Mouse (Mus musculus): ENCODE measurements around the gene Vstm4.
A peak's percentile ranks its signal among the peaks of the same experiment; 100 is the strongest.

Gene Vstm4

DNA sequence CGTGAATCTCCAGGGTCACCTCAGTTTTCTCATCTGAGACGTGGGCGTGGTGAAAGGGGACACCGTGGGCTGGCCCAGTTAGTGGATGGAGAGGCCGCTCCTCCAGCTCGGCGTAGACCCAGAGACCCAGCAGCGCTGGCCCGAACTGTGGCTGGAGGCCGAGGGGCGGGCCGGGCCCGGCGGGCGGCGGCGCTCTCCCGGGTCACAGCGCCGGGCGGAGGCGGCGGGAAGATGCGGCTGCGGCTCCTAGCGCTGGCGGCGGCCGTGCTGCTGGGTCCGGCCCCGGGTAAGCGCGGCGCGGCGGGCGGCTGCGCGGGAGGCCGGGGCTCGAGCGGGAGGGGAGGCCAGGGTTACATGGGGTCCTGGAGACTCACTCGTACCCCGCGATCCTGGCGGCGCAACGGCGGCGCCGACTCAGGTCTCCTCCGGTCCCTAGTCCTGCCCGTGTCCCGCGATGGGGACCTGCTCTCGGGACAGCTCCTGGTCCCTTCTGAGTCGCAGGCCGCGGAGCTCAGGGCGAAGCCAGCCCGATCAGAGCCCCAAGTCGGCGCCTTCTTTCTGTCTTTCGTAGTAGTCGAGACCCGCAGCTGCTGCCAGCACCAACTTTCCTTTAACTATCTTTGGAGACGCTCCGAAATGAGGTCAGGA is at the start of gene Vstm4:
TSS of gene Vstm4 (plus strand) at position 76 of the 648 bp plus-strand sequence.
- DNase-seq: peak; percentile 87

- DNase-seq: no peak
These were observed 46.4 kb upstream of the Vstm4 start for GRCm38 (mm10) chr14:32810111-32810510.

DNA sequence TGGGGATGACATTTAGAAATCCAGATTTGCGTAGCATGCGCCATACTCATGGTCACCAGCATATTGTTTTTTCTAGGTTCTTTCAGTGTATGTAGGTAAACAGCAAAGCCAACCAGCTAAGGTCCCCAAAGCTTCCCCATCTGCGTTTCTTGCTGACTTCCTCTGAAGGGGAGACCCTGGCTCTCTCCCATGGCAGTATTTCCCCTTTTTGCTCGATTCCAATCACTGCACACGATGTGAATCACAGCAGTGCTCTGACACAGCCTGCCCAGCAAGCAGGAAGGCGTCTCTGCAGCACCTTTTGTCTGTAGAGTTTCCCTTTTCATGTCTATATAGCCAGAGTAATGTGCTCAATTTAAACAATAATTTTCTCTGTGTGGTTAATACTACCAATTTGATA is 44.1 kb upstream of the Vstm4 start:
- no peak for DNase-seq

- no peak for DNase-seq
These were observed 41.6 kb upstream of the Vstm4 start for GRCm38 (mm10) chr14:32814961-32815360.

DNA sequence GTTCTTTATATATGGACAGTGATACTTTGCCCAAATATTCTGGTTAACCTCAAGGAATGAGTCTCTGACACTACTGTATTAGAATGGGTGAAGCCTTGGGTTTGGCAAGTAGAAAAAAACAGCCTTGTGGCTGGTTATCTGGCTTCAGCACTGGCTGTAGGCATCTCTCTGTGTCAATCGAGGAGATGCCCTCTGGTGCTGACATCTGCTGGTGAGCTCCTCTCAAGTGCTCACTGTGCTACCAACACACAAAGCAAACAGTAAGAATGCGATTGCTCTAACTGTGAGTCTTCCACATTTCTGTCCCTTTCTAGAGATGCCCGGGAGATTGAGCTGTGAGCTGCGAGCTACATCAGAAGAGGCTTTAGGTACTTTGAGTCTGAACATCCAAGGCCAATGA is 40.0 kb upstream of the Vstm4 start:
- DNase-seq: no peak

DNA sequence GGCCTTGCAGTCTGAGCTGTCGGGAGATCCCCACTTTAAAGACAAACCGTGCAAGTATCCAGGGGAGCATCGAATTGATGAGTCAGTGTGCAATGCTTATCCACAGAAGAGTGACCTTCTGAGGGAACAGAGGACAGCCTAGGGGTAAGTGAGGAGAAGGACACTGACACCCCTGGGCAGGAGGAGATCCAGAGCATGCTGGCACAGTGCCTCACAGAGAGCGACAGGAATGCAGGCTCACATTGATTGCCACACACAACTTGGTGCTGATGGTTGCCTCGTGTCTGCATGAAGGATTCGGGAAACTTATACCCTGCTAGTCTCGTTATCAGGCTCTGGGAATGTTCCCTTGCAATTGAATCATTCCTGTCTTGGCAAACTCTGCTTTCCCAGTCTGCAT is 39.3 kb upstream of the Vstm4 start:
- DNase-seq: peak; percentile 64

DNA sequence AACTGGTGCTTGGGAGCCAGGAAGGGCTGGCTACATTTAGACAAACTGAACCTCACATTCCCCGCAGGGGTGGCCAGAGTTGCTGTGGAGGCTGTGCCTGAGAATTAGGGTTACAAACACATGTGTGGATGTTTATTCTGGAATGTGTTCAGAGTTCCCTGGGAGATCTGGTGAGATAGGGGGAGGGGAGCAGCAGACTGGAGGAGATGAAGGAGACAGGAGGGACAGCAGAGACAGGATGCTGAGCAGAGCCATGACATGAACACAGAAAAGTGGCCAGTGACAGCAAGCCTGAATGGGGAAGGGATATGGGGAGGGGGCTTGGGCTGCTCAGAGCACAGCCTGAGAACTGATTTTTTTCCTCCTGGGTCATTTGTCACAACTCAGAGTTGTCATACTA is 37.3 kb upstream of the Vstm4 start:
- no peak for DNase-seq

GRCm38 (mm10) chr14:32822812-32823211 is 33.7 kb upstream of the Vstm4 start:
- DNase-seq: no peak

- no peak for DNase-seq
These were observed 32.7 kb upstream of the Vstm4 start for GRCm38 (mm10) chr14:32823861-32824260.

- no peak for DNase-seq
These were observed 32.0 kb upstream of the Vstm4 start for GRCm38 (mm10) chr14:32824267-32825150.

DNA sequence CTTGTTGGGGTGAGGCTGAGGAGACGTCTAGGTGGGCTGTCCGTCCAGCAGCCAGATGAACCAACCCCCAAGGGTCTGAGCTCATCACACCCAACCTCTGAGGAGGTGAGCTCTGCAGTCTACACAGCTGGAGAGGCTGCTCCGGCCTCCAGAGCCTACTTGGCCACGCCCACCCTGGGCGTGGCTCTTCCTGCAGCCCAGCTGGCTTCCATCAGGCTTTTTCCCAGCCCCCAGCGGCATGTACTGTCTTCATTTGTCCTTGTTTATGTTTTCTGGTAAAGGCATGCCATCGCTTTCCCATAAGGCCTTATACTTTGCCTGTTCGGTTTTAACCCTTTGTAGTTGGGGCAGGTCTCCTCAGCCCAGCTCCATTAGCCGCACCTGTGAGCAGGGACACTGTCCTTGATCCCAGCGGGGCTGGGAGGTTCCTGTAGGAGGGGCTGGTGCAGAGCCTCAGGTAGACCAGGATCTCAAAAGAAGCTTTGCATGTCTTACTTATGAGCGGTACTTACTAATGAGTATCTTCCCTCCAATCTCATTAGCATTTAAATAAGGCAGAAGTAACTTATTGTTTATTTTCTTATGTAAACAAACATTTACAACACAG is 31.0 kb upstream of the Vstm4 start:
- peak; percentile 88 for DNase-seq

DNA sequence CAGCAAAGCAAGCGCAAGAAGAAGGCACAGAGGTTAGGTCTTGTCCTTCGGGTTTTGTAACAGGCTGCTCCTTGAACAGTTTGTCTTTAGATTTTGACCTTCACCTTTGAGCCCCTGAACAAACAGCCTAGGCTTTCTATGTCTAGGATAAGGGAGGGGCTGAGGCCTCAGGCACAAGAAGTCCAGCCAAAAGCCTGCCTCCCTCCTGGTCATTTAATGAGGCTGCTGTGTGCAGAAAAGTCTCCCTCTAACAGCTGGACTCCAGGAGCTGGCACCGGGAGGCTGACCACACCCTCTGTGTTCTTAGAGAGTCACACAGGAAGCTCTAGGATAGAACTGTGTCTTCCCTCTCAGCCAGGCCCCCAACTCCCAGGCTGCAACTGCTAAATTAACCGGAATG is 29.4 kb upstream of the Vstm4 start:
- peak; percentile 83 for DNase-seq

DNA sequence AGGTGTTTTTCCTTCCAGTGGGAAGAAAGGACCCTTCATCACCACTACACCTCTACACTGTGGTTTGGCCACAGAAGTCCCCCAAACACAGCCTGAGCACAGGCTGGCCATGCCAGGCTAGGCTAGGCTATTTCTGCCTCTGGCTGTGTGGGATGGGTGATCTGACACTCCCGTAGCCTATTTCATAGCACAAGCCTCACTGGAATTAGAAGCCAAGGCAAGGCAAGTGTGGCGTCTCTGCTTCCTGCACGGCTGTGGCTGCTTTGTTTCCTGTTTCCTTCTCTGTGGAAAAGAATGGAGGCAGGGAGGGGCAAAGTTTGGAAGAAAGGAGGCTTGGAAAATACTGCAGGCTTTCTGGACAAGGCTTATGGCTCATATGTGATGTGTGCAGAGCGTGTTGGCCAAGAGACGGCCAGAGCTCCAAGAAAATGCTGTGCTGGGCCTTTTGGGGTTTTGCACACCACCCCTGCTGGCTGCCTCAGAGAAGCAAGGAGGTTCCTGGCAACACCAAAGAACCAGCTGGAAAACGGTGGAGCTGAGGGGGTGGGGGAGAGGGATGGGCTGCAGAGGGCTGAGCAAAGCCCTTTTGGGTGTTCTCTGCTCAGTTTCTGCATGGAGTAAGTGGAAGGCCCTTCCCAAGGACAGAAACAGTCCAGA is 28.4 kb upstream of the Vstm4 start:
- DNase-seq: peak; percentile 75

GRCm38 (mm10) chr14:32833847-32834246 is 22.7 kb upstream of the Vstm4 start, which contains the start of gene Fam170b:
Fam170b (plus strand) TSS chr14:32833962.
- DNase-seq: no peak

- no peak for DNase-seq
These were observed 21.4 kb upstream of the Vstm4 start for GRCm38 (mm10) chr14:32835181-32835580.

DNA sequence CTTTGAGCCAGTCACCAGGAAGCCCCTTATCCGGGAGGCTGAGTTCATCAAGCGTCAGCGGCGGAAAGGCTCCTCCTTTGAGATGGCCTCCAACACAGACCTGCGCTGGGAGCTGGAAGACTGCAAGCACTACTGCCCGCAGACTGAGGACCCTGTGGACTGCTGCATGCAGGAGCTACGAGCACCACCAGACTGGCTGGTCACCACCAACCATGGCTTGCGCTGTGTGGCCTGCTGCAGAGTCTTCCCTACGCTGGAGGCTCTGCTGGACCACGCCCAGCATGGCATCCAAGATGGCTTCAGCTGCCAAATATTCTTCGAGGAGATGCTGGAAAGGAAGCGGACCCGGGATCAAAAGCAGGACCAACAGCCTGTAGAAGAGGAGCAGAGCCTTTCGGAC is 21.0 kb upstream of the Vstm4 start:
- DNase-seq: peak; percentile 50

- DNase-seq: no peak
These were observed 20.4 kb upstream of the Vstm4 start for GRCm38 (mm10) chr14:32836191-32836590.

DNA sequence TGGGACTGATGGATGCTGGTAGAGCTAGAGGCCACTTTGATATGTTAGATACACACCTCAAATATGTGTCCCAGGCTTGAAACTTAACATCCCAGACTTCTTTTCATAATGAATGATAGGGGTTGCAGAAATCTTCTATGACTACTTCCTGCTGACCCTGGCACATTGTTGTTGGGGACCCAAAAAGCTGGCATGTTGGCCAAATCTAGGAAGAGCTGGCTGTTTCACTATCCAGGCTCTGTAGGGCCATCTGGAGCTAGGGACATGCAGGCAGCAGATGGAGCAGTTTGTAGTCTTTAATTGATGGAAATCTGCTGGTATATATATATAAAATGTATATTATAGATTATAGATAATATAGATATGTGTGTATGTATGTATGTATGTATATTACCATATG is 14.5 kb upstream of the Vstm4 start:
- DNase-seq: no peak

GRCm38 (mm10) chr14:32854059-32854458 is 2.5 kb upstream of the Vstm4 start:
- no peak for DNase-seq

- no peak for DNase-seq
These were observed 310 bp upstream of the Vstm4 start for GRCm38 (mm10) chr14:32856246-32856645.

DNA sequence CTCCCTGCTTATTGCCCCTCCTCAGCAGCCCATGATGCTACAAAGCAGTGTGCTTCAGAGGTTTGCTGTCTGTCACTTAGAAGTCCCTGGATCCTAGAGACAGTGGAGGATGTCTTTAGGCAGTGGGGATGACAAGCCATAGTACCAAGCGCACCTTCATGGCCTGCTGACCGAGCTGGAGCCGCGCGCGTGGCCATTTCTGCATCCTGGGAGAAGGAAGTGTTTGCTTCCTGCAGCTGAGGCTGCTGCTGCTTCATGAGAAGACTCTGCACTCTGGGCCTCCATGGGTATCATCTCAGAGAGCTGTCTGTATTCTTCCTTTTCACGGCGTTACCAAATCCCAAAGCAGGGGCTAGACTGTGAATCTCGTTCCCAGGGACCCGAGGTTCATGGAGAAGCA is 1.8 kb downstream of the Vstm4 start:
- no peak for DNase-seq

GRCm38 (mm10) chr14:32858941-32859510 is 2.5 kb downstream of the Vstm4 start:
- no peak for DNase-seq

Measured in lung, postnatal 10 days (tissue).